Mouse (Mus musculus) heart, postnatal 0 days (tissue): Measurements from ENCODE around the gene Slc35b2.

Experiments
- CTCF ChIP-seq: IDR thresholded peaks from 2 replicates; pipeline ENCODE4 v1.5.1; 2016; ENCODE audit warnings: antibody characterized with exemption, control low read depth, low read depth
- EP300 ChIP-seq: IDR thresholded peaks from 2 replicates; pipeline ENCODE4 v1.6.1; 2016; ENCODE audit warnings: antibody characterized with exemption, low read depth

DNA sequence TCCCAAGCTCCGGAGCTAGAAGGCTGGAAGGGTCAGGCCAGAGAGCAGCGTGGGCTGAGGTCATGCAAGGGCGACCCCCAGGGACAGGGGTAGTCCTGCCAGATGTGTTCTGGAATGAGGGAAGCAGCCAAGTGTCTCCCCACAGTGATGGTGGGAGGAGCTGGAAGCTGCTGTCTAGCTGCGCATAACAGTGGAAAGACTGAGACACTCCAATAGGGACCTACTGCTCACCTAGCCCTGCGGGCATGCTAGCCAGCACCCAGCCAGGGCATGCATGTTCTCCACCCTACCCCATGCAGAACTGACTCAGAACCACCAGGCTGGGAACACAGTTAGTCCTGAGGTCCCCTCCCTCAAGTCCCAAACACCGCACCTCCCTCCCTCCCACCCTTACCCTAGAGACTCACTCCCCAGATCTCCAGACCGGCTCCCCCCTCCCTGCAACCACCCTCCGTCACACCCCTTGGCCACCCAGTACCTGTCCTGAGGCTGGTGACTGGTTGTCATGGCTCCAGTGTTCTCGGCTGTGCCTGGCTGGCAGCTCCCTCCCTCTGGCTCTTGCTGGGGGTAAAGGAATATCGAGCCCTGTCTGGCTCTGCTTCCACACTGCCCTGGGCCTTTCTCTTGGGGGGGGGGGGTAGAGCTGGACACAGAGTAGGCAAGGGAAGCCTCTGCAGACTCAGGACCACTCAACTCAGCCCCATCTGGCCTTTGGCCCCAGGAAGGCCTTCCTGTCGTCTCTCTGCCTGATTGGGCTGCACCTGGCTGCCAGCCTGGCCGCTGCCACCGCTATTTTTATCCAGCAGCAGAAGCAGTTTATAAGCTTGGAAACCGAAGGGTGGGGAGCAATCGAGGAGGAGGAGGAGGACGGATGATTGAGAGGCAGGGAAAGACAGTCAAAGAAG is 28.3 kb downstream of the Slc35b2 start:
- TF ChIP-seq CTCF (no peak), EP300 (no peak)
